Mouse (Mus musculus) monocyte, adult 5-6 weeks (primary cell): ENCODE results near the gene Lurap1l. TPM values are rescaled to one million over a fixed set of nuclear protein-coding genes. Genes with fewer than 3 reads are reported as not detected.

Source experiments
- ATAC-seq: fragments of 153-309, 156-312 bp; replicated peaks from 2 replicates; pipeline ENCODE4 v1.8.0; 2017; ENCODE audit warnings: mild to moderate bottlenecking; ENCODE audit not compliant: low TSS enrichment, insufficient number of reproducible peaks, severe bottlenecking, poor library complexity, low FRiP score
- total RNA-seq: library from RNA; stranded (forward); fragments of 200-1000, 200-491, 200-594 nt; gene quantifications from 3 replicates; pipeline ENCODE4 v1.2.3, GENCODE M21; 2017

Gene Lurap1l
- total RNA-seq = not detected in 3 replicates

- no peak for ATAC-seq
Observed at GRCm38 (mm10) chr4:80910481-80910870, at the start of gene Lurap1l. TSS of gene Lurap1l (plus strand) at chr4:80910646.

GRCm38 (mm10) chr4:80862962-80863361 lies 47.5 kb upstream of the Lurap1l start:
- ATAC-seq = no peak

DNA sequence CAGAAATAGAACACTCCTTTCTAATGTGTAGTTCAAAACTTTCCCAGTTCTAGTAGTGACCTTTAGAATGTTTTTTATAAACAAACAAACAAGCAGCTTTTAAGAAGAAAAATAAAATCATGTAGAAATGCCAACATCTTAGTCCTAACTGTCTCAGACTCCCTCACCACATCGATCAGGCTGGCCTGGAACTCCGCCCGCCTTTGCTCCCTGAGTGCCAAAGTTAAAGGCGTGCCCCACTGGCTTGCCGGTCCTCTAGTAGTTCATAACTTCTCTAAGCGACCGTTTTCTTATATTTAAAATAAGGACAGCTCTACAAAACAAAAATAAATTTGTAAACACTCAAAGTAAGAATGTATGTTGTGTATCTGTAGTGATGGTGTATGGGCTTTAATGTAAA lies 46.5 kb upstream of the Lurap1l start:
- no peak for ATAC-seq

DNA sequence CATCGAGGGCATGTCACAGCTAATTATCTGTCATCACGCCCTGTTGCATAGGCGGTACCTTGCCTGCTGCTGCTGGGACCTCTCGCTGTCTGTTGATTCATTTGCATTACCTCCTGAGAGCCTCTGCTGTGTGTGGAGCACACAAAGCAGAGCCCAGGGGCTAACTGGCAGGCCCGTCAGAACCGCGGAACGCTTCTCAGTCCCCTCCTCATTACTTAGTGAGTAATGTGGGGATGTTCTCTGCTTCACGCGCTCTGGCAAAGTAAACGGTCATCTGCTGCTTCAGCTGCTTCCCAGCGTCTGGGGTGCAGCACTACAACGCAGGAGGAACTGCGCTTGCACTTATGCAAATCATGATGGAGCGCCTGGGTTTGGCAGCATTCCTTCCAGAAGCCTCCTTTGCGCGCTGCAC lies 45.9 kb upstream of the Lurap1l start:
- no peak for ATAC-seq

GRCm38 (mm10) chr4:80866065-80866464 lies 44.4 kb upstream of the Lurap1l start:
- no peak for ATAC-seq

GRCm38 (mm10) chr4:80869598-80869997 lies 40.8 kb upstream of the Lurap1l start:
- ATAC-seq = no peak

DNA sequence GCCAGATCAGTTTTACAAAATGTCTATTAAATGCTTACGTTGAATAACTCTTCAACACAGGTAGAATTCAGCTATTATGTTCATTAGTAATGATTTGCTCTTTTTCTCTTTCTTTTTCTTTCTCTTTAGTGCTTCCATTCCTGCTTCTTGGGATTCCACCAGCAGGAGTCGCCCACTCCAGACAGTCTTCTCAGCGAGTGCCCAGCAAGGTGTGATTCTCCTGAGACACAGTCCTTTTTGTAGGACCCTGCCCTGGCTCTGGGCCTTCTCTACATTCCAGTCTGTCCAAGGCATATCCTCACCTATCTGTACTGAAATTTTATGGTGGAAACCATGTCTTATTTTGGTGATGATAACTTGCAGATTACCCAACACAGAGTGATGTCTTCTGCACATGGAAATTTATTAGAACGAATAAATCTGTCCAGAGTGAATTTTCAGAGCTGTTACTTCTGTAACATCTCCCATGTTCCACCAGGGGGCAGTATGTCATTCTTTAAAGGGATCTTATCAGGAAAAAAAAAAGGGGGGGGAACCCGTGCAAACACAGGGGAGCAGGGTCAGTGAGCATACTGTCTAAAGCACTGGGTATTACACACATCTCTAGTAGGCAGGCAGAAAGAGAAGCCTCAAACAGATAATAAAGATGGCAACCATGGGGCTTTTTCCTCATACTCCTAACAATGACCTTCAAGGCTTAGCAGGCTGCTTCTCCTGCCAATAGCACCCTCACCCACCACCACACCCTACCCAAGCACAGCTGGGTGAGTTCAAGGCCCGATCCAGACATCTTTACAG lies 37.4 kb upstream of the Lurap1l start:
- no peak for ATAC-seq

DNA sequence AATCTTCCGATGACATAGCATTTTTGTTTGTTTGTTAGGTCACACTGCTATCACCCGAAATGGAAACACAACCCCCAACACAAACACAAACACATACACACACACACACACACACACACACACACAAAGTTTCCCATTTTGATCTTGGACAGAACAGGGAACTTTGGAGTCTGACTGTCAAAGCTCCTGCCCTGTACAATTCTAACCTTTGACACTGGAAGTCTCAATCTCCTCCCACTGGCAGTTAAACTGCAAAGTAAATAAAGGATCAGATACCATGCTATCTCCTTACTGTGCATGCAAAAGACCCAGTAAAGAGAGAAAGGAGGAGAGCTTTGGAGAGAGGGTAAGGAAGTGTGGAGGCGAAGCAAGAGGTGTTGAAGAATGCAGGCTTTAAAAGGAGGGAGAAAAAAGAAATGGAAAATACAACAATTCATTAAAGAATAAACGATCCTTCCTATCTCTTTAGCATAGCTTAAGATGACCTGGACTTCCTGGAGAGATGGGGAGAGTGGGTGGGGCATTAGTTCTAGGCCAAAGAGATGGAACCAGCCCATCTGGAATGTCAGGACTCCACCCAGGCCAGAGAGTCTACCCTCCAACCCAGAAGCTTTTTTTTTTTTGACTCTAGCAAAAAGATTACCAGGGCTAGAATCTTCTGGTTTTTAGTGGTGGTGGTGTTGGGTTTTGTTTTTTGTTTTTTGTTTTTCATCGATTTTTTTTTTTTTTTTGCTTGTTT lies 36.2 kb upstream of the Lurap1l start:
- ATAC-seq = no peak

DNA sequence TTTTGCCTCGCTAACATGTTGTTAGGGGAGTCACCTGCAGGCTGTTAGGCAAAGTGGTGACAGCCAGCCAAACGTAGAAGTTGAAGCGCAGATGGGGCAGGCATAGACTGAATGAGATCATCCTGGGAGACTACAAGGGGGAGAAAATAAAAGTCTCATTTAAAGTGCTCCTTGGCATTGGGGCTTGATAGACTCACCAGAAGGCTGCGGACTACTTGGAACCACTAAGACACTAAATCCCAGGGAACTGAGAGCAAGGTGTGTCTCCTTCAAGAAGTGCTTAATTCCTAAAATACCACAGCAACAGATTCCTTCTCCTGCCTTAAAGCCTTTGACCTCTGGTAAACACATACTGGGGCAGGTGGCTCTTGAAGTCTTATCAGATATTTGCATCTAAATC lies 35.4 kb upstream of the Lurap1l start:
- ATAC-seq = no peak

DNA sequence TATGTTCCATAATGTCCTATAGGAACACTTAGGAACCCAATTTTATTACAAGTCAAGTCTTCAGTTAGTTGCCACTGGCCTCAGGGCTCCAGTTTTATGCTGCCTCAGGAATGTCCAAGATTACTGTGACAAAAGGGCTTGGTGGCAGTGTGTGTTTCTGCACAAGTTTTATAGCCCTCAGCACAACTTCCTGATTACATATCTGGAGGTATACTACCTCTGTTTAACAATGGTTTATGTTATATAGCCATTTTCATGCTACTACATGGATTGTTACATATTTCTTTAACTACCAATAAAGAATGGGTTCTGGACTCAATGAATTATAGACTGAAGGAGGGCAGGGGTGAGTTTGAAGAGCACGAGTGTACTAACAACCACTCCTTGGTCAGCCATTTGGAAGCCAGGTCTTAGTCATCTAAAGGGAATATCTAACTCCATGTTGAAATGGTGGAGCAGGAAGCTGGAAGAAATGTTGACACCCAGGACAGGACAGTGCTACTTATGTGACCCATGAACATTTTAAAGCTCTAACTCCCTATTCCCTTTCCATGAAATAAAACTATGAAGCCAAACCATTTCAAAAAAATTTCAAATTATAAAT lies 28.3 kb upstream of the Lurap1l start:
- no peak for ATAC-seq

DNA sequence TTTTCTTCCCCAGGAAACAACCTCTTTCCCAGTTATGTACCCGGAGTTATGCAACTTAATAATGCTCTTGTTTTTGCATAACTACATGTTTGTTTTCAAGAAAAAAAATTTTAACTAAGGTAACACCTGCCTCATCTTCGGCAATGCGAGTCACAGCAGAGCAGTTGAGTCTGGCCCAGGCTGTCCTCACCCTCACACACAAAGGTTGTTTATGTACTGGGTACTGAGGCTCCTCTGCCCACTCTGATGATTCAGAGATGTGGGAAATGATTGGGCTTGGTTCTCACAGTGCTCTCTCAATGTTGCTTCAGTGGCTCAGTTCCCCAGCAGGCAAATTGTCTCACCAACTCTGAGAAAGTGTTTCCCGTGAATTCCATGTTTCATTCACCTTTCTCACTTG lies 23.8 kb upstream of the Lurap1l start:
- no peak for ATAC-seq

DNA sequence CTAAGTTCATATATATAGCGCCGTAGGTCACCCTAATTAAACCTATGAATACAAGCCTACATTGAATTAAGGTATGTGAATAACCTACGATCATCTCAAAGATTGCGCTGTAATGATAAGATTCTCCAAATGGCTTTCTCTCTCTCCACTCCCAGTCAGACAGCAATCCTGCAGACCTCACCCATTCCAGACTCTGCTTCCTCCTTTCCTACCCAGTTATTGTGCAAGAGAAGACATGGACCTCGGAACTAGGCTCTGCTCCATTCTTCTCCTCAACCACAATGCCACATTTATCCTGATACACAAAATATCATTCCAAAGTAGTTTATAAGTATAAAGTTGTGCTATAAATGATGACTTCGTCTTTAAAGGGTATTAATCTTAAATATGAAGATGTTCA lies 19.4 kb upstream of the Lurap1l start:
- no peak for ATAC-seq

DNA sequence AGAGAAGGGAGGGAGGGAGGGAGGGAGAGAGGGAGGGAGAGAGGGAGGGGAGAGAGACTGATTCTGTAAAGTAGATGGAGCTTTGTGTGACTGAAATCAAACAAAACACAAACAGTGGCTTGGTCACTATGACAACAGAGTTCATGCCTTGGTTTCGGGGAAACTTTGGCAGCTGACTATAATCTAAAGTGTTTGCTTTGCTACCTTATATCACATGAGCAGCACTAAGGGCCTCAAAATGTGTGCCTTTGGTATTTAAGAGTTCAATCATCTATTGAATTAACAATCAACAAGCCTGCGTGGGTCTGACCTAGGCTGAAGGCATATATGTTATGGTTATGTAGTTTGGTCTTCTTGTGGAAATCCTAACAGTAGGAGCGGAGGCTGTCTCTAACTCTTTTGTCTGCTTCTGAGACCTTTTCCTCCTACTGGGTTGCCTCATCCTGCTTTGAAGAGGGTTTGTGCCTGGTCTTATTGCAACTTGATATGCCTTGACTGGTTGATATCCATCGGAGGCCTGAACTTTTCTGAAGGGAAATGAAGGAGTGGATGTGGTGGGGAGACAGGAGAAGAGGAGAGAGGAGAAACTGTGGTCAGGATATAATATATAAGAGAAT lies 15.1 kb upstream of the Lurap1l start:
- ATAC-seq = no peak

GRCm38 (mm10) chr4:80906726-80907125 lies 3.7 kb upstream of the Lurap1l start:
- no peak for ATAC-seq

- ATAC-seq = no peak
Observed at GRCm38 (mm10) chr4:80907973-80908372, 2.5 kb upstream of the Lurap1l start.

- ATAC-seq = no peak
Observed at GRCm38 (mm10) chr4:80908902-80909301, 1.5 kb upstream of the Lurap1l start.

DNA sequence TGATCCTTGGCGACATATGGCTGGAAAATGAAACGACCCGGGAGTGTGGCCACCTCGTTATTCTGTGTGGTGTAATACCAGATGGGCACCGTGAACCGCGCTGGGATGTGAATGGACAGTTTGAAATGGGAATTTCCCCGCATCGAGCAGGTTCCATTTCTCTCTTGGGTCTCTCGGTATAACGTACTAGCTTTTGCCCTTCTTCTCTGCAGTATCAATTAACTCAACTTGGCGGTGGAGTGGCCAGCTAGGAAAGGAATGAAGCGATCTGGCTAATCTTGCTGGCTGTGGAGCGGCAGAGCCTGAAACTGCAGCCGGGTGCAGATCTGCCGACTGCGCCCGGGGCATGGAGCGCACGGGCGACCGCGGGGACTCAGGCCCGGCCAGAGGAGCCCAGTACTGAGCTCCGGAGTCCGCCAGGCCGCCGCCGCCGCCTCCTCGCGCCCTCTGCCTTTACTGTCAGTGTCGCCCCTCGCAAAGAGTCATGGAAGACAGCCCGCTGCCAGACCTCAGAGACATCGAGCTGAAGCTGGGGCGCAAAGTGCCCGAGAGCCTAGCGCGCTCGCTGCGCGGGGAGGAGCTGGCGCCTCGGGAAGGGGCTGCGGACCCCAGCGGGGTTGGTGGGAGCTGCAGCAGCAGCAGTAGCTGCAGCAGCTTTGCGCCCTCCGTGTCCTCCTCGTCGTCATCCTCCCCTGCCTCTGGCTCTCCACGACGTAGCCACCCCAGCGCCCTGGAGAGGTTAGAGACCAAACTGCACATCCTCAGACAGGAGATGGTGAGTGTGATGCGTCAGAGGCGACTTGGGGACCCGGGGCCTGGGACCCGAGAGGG lies 640 bp downstream of the Lurap1l start:
- ATAC-seq = no peak

DNA sequence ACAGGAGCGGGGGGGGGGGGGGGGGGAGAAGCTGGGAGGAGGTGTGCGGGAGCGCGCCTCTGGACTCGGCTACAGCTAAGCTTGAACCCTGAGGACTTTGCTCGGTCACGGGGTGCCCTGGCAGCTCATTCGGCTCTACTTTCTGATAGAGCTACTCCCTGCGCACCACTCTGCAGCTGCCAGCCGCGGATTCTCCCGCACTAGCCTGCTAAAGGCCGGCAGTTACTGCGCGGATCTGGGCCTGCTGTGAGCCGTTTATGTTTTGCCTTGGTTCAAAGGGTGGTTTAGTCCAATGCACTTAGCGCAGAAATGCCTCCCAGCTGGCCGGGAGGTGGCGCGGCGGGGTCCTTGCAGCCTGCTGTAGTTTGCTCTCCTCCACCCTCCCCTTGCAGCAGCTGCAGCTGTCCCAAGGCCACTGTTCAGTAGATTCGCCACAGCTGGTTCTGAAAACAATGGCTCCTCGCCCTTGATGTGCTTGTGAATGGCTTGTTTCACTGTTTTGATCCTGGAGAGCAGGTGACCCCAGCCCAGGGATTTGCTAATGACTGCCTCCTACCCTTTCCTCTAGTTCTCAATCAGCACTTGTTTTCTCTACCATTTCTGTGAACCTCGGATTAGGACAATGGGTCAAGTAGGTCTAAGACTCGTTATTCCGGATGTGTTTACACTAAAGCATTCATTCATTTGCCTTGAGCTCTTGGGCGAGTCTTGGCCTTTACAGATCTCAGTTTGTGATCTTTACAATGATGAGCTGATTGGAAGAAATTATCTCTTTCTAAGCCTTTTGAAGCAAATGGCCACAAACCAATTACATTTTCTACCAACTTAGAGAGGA lies 1.5 kb downstream of the Lurap1l start:
- ATAC-seq = no peak
